Mouse (Mus musculus) hindlimb bud, embryonic 11.5 days (tissue): ENCODE results near the gene Tmem91.
"Not testable (repeated sequence)": the region's sequence is repeated elsewhere in the genome, so short reads cannot be mapped to it uniquely, and the experiment has no call there.

ENCODE experiments used
- DNase-seq: peaks from one replicate; pipeline ENCODE4 v3.0.0-alpha.2; 2012; ENCODE audit warnings: low read depth, low spot score; ENCODE audit errors: extremely low spot score

Gene Tmem91

GRCm38 (mm10) chr7:25674719-25675300, at the start of gene Tmem91:
TSS of gene Tmem91 (minus strand) at chr7:25675166.
- DNase-seq = no peak

DNA sequence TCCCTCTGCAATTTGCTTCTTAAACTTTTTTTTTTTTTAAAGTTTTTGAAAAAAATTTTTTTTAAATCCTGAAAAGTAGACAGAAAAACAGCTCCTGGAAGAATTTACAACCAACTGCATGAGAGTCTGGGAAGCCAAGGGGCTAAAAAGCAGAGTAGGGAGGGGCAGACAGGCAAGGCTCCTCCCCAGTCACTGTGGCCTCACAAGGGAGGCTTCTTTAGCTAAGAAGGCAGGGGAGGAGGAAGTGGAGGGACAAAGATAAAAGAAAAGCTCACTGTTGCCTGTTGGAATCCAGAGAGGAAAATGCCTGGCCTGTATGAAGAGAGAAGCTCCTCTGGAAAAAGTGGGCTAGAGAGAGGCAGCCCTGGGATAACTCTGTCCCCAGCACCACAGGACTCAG, 46.8 kb upstream of the Tmem91 start:
- not testable (repeated sequence) for DNase-seq

DNA sequence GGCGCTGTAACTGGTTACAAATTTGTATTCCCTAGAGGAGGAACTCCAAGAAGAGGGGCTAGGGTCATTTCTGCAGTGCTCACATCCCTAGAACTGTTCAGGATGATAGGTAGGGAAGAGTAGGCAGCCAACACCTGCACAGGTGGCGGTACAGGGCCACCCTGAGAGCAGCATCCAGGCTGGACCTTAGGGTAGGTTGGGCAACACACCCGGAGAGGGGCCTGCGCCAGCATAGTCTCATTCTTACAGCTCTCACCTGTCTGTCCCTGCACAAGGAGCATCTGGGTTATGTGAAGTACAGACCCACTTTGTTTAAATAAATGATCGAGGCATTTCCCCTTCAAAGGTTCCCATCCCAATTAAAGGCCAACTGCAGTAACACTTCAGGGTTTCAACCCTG, 45.8 kb upstream of the Tmem91 start:
- DNase-seq = no peak

DNA sequence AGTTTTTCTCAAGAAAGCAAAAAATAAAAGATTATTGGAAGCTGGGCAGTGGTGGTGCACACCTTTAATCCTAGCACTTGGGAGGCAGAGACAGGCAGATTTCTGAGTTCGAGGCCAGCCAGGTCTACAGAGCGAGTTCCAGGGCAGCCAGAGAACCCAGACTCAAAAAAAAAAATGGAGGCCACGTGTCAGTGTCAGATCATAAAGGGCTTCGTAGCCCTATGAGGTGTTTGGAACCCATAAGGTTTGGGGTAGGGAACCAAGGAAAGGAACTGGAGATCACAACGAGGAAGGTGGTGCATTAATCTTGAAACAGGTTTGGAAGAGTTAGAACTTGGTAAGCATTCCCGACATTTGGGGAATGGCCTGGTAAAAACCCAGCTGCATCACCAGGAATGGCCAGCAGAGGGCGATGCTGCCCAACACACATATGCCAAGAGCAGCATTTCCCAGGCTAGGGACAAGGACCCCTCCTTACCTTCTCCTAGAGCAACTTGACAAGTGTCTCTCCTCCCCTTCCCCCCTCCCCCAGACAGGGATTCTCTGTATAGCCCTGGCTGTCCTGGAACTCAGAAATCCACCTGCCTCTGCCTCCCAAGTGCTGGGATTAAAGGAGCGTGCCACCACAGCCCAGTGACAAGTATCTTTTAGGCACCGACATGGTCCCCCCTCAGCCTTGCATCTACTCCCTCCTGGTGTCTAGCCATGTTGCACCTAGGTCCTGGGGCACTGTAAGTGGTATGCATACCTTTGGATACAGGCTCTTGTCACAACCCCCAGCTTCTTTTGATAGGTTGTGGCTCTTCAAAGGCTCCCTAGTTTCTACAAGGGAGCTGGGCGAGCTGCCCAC, 45.0 kb upstream of the Tmem91 start:
- peak; percentile 77 for DNase-seq

DNA sequence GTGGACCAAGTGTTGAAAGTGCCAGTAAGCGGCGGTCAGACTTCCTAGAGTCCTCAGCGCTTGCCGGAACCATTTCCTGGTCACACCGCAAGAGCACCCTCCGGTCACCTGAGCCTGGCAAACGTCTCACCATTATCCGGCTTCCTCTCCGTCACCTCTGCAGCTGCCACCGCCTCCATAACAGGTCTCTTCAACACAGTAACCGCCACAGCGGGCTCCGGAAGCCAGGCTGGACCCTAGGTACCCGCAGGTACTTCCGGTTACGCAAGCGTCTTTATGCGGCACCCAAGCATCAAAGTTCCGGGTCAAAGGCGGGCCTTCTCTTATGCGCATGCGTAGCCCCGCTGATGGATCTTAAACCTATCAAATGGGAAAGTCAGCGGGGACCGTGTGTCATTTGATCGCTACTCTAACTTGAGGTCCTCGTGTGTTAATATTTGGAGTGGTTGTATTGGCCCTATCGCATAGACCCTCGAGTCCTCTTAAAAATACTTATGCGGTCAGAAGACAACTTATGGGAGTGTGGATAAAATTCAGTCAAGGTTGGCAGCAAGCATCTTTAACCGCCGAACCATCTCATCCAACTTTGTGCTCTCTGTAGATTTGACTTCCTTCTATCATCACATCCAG, 43.9 kb upstream of the Tmem91 start, which contains the start of gene Ccdc97:
Ccdc97 (minus strand) TSS at position 301 of the 630 bp plus-strand sequence.
- DNase-seq = peak; percentile 84

GRCm38 (mm10) chr7:25717478-25717877, 42.5 kb upstream of the Tmem91 start:
- no peak for DNase-seq

- no peak for DNase-seq
These were observed 40.8 kb upstream of the Tmem91 start for GRCm38 (mm10) chr7:25715731-25716271.

GRCm38 (mm10) chr7:25714581-25714980, 39.6 kb upstream of the Tmem91 start:
- no peak for DNase-seq

DNA sequence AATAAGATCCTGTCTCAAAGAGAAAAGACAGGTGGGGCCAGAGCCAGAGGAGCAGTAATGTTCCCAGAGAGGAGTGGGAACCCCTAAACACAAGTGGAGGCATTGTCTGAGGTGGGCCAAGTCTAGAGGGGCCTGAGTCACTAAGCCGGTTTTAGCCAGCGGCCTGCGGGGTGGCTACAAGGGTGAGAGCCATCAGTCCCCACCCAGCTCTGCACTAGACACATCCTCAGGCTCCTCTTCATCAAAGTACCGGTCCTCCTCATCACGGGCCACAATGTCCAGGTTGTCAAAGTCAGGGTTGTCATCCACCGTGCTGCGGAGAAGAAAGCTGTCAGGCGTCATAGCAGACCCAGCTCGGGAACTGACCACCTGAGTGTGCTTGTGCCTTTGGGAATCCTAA, 37.8 kb upstream of the Tmem91 start:
- no peak for DNase-seq

DNA sequence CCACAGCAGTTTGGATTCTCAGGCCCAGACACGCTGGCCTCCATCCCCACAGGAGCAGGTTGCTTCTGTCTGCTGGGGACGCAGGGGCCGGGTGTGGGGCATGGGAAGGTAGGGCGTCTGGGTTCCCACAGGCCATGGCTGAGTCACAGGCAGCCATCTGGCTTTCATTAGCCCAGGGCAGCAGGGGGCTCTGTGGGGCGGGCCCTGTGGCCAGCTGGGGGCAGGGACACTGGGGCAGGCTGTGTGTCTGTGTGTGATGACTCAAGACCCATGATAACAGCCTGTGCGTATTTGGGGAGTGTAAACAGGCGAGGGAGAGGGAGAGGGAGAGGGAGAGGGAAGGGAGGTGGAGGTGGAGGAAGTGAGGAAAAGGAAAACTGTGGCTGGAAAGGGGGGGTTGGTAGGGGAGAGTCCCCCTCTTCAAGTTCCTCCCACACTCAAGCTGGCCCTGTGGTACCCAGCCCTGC, 36.8 kb upstream of the Tmem91 start:
- no peak for DNase-seq

- no peak for DNase-seq
These were observed 36.2 kb upstream of the Tmem91 start for GRCm38 (mm10) chr7:25711165-25711564.

DNA sequence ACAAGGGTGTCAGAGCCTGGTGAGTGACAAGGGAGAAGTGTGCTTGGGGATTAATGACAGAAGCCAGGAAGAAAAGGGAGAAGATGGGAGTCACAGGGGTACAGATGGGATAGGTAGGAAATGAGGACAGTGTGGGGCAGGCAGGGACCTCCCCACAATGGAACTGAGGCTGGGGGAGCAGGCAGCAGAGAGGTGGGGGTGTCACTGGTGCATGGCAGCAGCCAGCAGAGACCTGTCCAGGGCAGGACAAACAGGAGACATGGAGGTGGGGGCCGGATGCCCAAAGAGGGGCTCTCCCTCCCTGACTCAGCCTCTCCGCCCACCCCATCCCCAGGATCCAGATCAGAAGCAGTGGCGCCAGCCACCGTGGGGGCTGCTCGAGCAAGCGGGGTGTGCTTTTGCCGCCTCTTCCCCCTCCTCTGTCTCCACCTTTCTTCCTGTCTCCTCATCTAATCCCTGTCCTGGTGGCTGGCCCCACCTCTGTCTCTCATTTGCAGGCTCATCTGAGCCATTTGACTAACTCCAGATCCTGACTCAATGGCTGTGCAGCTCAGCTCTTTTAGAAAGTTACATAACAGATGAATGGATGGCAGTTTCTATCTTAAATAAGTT, 35.7 kb upstream of the Tmem91 start:
- no peak for DNase-seq

- no peak for DNase-seq
These were observed 35.0 kb upstream of the Tmem91 start for GRCm38 (mm10) chr7:25709961-25710360.

GRCm38 (mm10) chr7:25707581-25708292, 32.8 kb upstream of the Tmem91 start:
- no peak for DNase-seq

GRCm38 (mm10) chr7:25706578-25707170, 31.7 kb upstream of the Tmem91 start:
- no peak for DNase-seq

- DNase-seq = no peak
These were observed 30.9 kb upstream of the Tmem91 start for GRCm38 (mm10) chr7:25705801-25706251.

DNA sequence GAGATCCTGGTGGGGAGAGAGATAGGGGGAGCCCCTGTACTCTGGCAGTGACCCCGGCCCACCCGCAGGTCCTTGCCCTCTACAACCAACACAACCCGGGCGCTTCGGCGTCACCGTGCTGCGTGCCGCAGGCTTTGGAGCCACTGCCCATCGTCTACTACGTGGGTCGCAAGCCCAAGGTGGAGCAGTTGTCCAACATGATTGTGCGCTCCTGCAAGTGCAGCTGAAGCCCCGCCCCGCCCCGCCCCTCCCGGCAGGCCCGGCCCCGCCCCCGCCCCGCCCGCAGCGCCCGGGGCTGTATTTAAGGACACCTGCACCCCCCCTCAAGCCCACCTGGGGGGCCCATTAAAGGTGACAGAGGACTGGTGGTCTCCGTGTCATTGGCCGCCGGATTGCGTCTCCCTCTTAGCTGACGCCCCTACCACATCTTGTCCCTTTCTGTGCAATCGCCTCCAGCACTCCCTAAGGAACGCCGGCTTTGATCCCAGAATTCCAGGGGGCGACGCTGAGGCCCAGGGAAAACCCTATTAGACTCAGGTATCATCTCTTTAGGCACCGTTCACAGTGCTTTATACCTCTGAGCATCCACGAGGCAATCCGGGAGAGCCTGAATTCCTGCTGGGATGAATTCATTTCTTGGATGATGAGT, 29.9 kb upstream of the Tmem91 start:
- no peak for DNase-seq

GRCm38 (mm10) chr7:25703793-25704494, 29.0 kb upstream of the Tmem91 start:
- DNase-seq = no peak

DNA sequence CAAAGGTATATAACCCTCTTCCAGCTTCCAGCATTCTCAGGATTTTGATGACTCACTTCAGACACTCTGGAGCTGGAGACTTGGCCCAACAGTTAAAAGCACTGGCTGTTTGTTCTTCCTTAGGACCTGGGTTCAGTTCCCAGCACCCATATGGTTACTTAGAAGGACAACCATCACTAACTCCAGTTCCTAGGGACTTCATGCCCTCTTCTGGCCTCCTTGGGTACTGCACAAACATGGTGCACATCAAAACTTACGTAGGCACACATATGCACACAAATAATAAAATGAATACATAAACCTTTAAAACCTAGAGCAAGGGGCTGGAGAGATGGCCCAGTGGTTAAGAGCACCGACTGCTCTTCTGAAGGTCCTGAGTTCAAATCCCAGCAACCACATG, 27.4 kb upstream of the Tmem91 start:
- DNase-seq = no peak
